Mouse (Mus musculus): ENCODE measurements around the gene Copb2.
A peak's percentile ranks its signal among the peaks of the same experiment; 100 is the strongest.

DNA sequence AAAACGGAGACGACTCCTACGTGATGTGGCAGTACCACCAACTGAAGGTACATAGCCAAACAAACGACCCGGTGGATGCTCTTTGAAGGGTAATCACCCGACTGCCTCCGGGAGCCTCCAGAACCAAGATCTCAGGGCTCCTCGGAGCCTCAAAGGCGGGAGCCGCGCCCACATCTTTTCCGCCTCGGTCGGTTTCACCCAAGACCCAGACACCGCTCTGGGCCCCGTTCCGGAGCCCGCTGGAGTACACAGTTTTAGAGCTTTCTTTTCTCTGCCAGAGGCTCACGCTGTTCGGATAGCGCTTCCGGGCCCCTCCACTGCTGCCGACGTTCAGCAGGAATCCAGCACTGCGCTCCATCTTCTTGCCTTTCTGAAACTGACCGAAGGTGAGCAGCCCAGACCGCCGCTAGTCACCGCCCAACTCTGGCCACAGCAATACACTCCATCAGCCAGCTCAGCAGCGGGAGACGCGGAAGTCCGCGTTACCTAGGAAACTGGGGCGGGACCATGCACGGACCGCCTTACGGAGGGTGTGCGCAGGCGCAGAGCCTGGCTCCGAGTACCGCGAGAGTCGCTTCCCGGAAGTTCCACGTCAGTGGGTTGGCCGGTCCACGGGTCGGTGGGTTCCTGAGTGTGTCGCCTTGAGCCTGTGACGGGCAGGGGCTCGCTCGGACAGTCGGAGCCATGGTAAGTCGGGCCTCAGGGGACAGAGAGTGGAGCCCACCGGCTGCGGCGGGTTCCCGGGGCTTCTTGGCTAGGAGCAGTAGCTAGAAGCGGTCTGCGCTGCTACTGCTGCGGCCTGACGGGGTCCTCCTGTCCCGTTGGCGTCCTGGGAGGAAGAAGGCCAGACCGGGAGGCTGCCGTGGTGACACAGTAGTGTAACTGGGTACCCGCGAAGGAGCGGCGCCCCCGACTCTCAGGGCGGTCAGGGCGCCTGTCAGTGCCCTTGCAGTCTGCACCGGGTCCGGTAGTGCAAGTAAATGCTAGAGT is at the start of gene Copb2:
- TF ChIP-seq CTCF (IDR thresholded peaks at IDR 0.05; ENCODE audit: extremely low read depth, insufficient read depth, insufficient read length, insufficient replicate concordance): no peak
- TF ChIP-seq POLR2A (IDR thresholded peaks at IDR 0.05; ENCODE audit: low read depth, low read length): peak; percentile 73
